Mouse (Mus musculus): ENCODE data around the gene Cbr1.

- TF ChIP-seq CHD2 (IDR thresholded peaks at IDR 0.05; ENCODE audit: low read length): no peak
- no peak for TF ChIP-seq POLR2AphosphoS2 (IDR thresholded peaks at IDR 0.05; ENCODE audit: low read depth, low read length)
- no peak for TF ChIP-seq CTCF (conservative IDR thresholded peaks at IDR 0.05 in 1 of 2, IDR thresholded peaks at IDR 0.05 in 1 of 2; ENCODE audit: low read depth in 2 of 2, low read length in 2 of 2)
- no peak for TF ChIP-seq MAFK (IDR thresholded peaks at IDR 0.05; ENCODE audit: insufficient replicate concordance, low read length)
- TF ChIP-seq EP300 (IDR thresholded peaks at IDR 0.05; ENCODE audit: low read length): no peak
- TF ChIP-seq USF1 (IDR thresholded peaks at IDR 0.05; ENCODE audit: low read depth, low read length): no peak
- no peak for TF ChIP-seq ZC3H11A (IDR thresholded peaks at IDR 0.05; ENCODE audit: low read depth, low read length)
- TF ChIP-seq POLR2A (IDR thresholded peaks at IDR 0.05; ENCODE audit: low read depth, low read length): no peak
These were observed 33.3 kb upstream of the Cbr1 start for GRCm38 (mm10) chr16:93572383-93572782.
